Mouse (Mus musculus) heart, embryonic 16.5 days (tissue): Measurements from ENCODE around the gene Tlr8. TPM values are rescaled to one million over a fixed set of nuclear protein-coding genes. Genes with fewer than 3 reads are reported as not detected.
"Not testable (repeated sequence)": the region's sequence is repeated elsewhere in the genome, so short reads cannot be mapped to it uniquely, and the experiment has no call there.

Experiments used
- ATAC-seq: fragments of 200-750 bp; cut with Nextera tagmentation; replicated peaks from 2 replicates; pipeline ENCODE4 v1.8.0; 2017; ENCODE audit warnings: moderate number of reproducible peaks; ENCODE audit not compliant: insufficient read depth, low FRiP score; ENCODE audit errors: extremely low read depth
- H3K27ac ChIP-seq: fragments of 300-500 bp; sonication (generic); 2 replicates; pipeline ENCODE4 v1.5.1; 2014; ENCODE audit warnings: mild to moderate bottlenecking, low read length, control low read depth, moderate library complexity
- H3K27me3 ChIP-seq: fragments of 300-500 bp; sonication (generic); 2 replicates; pipeline ENCODE4 v1.6.1; 2014; ENCODE audit warnings: low read length, mixed read lengths; ENCODE audit not compliant: control insufficient read depth, insufficient read depth
- H3K36me3 ChIP-seq: fragments of 300-500 bp; sonication (generic); 2 replicates; pipeline ENCODE4 v1.6.1; 2014; ENCODE audit not compliant: control insufficient read depth, insufficient read depth
- H3K4me1 ChIP-seq: fragments of 300-500 bp; sonication (generic); 2 replicates; pipeline ENCODE4 v1.6.1; 2014; ENCODE audit warnings: low read length, mixed read lengths; ENCODE audit not compliant: control insufficient read depth, insufficient read depth
- H3K4me2 ChIP-seq: fragments of 300-500 bp; sonication (generic); 2 replicates; pipeline ENCODE4 v1.6.1; 2014; ENCODE audit warnings: low read depth, mild to moderate bottlenecking, control low read depth, low read length
- H3K4me3 ChIP-seq: fragments of 300-500 bp; sonication (generic); 2 replicates; pipeline ENCODE4 v1.5.1; 2014; ENCODE audit warnings: mild to moderate bottlenecking, control low read depth, low read length
- H3K9ac ChIP-seq: fragments of 300-500 bp; sonication (generic); 2 replicates; pipeline ENCODE4 v1.6.1; 2014; ENCODE audit warnings: low read length, control low read depth
- H3K9me3 ChIP-seq: fragments of 300-500 bp; sonication (generic); replicated peaks from 2 replicates; pipeline ENCODE4 v1.6.1; 2016; ENCODE audit warnings: low read length; ENCODE audit not compliant: control insufficient read depth
- WGBS: fragments of 180-500 bp; shearing (Covaris S2); extraction: QIAGEN DNeasy Blood & Tissue Kit; methylation state at CpG from one replicate; pipeline ENCODE4 v1.1.7; 2014; 5-methylcytosine and 5-hydroxymethylcytosine counted together
- polyA plus RNA-seq: library from polyadenylated mRNA; unstranded; fragments of >200 nt; fragmentation: Nextera tagmentation; extraction: Ambion mirVana; gene quantifications from 2 replicates; pipeline ENCODE4 v1.2.1, GENCODE M21; 2015

The Tlr8 gene
- polyA plus RNA-seq: 0.24 and 0.49 TPM in 2 replicates

- Histone ChIP-seq H3K9ac (no peak within 1 kb of the TSS), H3K27ac (no peak within 1 kb of the TSS), H3K4me1 (no peaks in the 10 kb centered on the region), H3K4me2 (no peak within 1 kb of the TSS), H3K9me3 (no peaks in the 10 kb centered on the region), H3K27me3 (no peaks in the 10 kb centered on the region), H3K36me3 (no peaks in the 10 kb centered on the region), H3K4me3 (no peak within 1 kb of the TSS)
- ATAC-seq: no peak
- WGBS: 63% methylated on average over 4 of the region's 4 CpGs
Measured at GRCm38 (mm10) chrX:167264086-167264485, at the start of gene Tlr8. Gene Tlr8 (minus strand): TSS chrX:167264329.

- H3K4me3 ChIP-seq, ATAC-seq, H3K9ac ChIP-seq, H3K27me3 ChIP-seq, H3K36me3 ChIP-seq, H3K27ac ChIP-seq, H3K4me2 ChIP-seq, H3K4me1 ChIP-seq, H3K9me3 ChIP-seq: not testable (repeated sequence)
- WGBS: 80% methylated on average over 1 of the region's 1 CpGs
Measured at GRCm38 (mm10) chrX:167302061-167302460, 37.9 kb upstream of the Tlr8 start.

DNA sequence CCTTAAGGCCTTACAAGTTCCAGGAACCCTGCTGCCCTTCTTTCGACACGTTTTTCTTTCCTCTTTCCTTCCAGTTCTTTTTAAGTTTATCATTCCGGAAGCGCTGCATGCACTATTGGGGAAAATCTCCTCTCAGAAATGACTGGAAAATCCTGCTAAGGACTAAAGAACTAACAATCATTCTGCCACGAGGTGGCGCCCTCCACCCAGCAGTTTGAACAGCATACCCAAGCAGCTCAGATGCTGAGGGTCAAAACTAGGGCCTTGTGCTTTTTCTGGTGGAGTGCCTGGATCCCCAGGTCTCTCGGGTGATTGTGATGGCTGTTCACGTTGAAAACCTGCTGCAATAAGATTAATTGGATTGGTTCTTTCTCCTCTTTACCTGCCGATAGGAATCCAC is 12.8 kb upstream of the Tlr8 start:
- Histone ChIP-seq H3K9me3 (no peaks in the 10 kb centered on the region), H3K27me3 (no peaks in the 10 kb centered on the region), H3K4me2 (peak overlapping the region; percentile 70), H3K9ac (peak overlapping the region; percentile 46), H3K4me3 (peak overlapping the region; percentile 46), H3K4me1 (no peaks in the 10 kb centered on the region), H3K27ac (no peak overlapping the region), H3K36me3 (no peaks in the 10 kb centered on the region)
- WGBS: 11% methylated on average over 9 of the region's 9 CpGs
- ATAC-seq: no peak

DNA sequence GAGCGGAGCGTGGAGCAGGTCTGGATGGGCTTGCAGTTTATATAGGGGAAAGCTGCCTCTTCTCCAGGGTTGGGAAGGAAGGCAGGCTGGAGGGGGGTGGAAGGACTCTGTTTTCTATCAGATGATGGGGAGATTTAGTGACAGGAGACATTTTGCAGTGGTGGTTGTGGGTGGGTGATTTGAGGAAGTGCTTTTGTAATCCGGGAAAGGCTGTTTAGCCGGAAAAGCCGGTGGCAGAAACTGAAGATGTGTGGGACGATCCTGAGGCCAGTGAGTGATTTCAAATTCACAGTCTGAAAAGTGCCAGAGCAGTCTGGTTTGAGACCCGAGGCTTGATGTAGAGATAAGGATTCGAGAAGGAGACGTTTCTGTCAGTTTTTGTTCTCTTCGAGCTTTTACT is 12.4 kb upstream of the Tlr8 start:
- no peak for ATAC-seq
- peak overlapping the region; percentile 46 for H3K4me3 ChIP-seq
- no peaks in the 10 kb centered on the region for H3K9me3 ChIP-seq
- peak overlapping the region; percentile 46 for H3K9ac ChIP-seq
- H3K4me1 ChIP-seq: no peaks in the 10 kb centered on the region
- no peak overlapping the region for H3K27ac ChIP-seq
- H3K4me2 ChIP-seq: peak overlapping the region; percentile 70
- no peaks in the 10 kb centered on the region for H3K27me3 ChIP-seq
- WGBS: 36% methylated on average over 10 of the region's 10 CpGs
- H3K36me3 ChIP-seq: no peaks in the 10 kb centered on the region

DNA sequence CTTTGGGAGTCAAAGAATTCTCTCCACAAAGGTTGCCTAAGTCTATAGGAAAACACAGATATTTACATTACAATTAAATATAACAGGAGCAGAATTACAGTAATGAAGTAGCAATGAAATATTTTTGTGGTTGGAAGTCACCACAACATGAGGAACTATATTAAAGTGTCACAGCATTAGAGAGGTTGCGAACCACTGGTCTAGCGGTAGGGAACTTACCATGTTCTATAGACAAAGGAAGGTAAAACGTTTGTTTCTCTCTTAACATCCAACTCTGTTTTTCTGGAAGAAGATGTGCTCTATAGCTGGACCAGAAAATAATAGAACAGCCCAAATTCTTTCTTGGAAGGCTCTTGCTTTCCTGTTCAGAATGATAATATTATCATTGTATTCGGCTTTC is 599 bp downstream of the Tlr8 start:
- WGBS: 68% methylated on average over 4 of the region's 4 CpGs
- Histone ChIP-seq H3K27ac (no peak overlapping the region), H3K9me3 (no peaks in the 10 kb centered on the region), H3K27me3 (no peaks in the 10 kb centered on the region), H3K4me2 (no peak overlapping the region), H3K4me3 (no peak overlapping the region), H3K4me1 (no peaks in the 10 kb centered on the region), H3K9ac (no peak overlapping the region), H3K36me3 (no peaks in the 10 kb centered on the region)
- no peak for ATAC-seq

DNA sequence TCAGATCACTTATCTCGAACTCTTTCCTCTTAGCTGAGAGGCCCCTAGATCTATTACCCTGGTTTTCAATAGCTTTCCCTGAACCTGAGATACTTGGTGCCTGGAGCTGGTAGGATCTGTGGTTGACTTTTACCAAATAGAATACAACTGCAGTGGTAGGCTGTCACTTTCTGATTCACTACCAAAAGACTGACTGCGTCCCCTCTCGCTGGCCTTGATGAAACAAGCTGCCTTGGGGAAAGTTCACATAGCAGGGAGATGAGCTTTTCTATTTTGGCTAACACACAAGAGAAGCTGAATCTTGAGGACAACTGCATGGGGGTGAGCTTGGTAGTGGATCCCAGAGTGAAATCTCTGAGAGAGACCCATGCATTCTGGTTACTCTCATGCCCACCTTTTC is 22.4 kb downstream of the Tlr8 start:
- Histone ChIP-seq H3K9me3 (no peaks in the 10 kb centered on the region), H3K36me3 (no peaks in the 10 kb centered on the region), H3K27me3 (no peaks in the 10 kb centered on the region; the same call in 1 of the 2 replicates), H3K4me2 (no peak overlapping the region), H3K27ac (no peak overlapping the region), H3K4me1 (no peaks in the 10 kb centered on the region), H3K9ac (no peak overlapping the region), H3K4me3 (no peak overlapping the region)
- no peak for ATAC-seq
- 96% methylated on average over 3 of the region's 3 CpGs for WGBS

GRCm38 (mm10) chrX:167239293-167239921 is 24.7 kb downstream of the Tlr8 start:
- Histone ChIP-seq H3K4me2 (no peak overlapping the region), H3K27ac (no peak overlapping the region), H3K9ac (no peak overlapping the region), H3K9me3 (no peaks in the 10 kb centered on the region), H3K27me3 (no peaks in the 10 kb centered on the region; the same call in 1 of the 2 replicates), H3K4me1 (no peaks in the 10 kb centered on the region), H3K4me3 (no peak overlapping the region), H3K36me3 (no peaks in the 10 kb centered on the region)
- 59% methylated on average over 9 of the region's 9 CpGs for WGBS
- no peak for ATAC-seq

GRCm38 (mm10) chrX:167233104-167233687 is 30.9 kb downstream of the Tlr8 start:
- Histone ChIP-seq H3K27me3 (no peaks in the 10 kb centered on the region), H3K4me3 (no peak overlapping the region), H3K27ac (no peak overlapping the region), H3K36me3 (no peaks in the 10 kb centered on the region), H3K4me2 (peak overlapping the region; percentile 34; the same call in 1 of the 2 replicates), H3K4me1 (0 out of 2 replicates have a peak, but pooled peaks cover 2% of the 10 kb centered on the region), H3K9ac (no peak overlapping the region), H3K9me3 (no peaks in the 10 kb centered on the region)
- WGBS: 28% methylated on average over 9 of the region's 9 CpGs
- no peak; the same call in 1 of the 2 replicates for ATAC-seq

DNA sequence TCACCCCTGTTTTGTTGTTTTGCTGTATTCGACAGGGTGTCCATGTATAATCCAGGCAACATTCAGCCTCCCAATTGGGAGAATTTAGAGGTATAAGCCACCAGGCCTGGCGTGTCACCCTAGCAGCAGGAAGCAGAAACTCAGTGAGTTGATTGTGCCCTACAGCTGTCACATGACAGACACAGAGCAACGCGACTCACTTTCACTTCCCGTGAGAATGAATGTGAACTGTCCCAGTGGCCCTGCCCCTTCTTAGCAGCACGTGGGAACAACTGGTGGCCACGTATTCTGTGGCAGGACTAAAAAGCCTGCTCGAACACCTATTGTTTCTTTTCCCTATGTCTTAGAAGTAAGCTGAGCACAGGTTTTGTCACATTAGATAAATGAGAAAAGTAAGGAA is 33.0 kb downstream of the Tlr8 start:
- Histone ChIP-seq H3K36me3 (no peaks in the 10 kb centered on the region), H3K9me3 (no peaks in the 10 kb centered on the region), H3K4me1 (0 out of 2 replicates have a peak, but pooled peaks cover 2% of the 10 kb centered on the region), H3K9ac (no peak overlapping the region), H3K4me2 (no peak overlapping the region), H3K27ac (no peak overlapping the region), H3K4me3 (no peak overlapping the region), H3K27me3 (no peaks in the 10 kb centered on the region)
- 50% methylated on average over 8 of the region's 8 CpGs for WGBS
- ATAC-seq: no peak
